Mouse (Mus musculus) retina, postnatal 1 day (tissue): ENCODE measurements around the gene Mphosph6.

ENCODE experiments used
- DNase-seq: peaks from one replicate; pipeline ENCODE4 v3.0.0-alpha.2; 2012

Gene Mphosph6

DNA sequence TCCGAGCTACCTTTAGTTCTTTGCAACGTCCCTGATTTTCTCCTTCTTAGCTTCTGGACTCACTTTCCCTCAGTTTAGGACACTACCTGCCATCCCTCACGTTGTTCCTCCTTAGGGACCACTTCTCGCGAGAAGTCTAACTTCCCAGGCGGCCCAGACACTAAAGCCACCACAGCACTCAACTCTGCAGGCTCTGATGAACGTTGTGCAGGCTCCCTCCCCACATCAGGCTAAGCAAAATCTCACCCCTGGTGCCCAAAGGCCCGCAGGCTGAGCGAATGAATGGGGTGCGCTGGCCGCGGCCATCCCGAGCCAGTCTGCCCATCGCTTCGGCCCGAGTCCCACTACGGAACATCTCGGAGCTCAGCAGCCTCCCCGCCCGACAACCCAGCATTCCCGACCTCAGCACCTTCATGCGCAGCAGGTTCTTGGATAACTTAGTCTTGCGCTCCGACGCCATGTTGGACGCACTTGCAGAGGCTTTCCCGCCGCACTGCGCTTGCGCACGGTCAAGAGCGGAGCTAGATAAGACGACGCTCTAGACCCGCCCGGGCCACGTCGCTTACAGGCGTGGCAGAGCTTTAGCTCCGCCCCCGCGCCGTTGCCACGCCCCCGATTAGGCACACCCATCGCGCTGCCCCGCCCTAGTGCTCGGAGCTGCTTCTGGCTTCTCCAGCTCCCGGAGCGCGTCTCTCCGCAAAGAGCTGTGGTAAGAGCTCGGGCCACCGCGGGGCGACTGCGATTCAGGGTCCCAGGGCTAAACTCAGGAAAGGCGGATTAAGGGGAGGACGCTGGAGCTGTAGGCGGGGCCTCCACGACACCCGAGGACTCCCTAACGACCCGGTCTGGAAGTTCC lies at the start of gene Mphosph6:
Mphosph6 (minus strand) TSS at position 501 of the 856 bp plus-strand sequence.
- peak; percentile 99 for DNase-seq

DNA sequence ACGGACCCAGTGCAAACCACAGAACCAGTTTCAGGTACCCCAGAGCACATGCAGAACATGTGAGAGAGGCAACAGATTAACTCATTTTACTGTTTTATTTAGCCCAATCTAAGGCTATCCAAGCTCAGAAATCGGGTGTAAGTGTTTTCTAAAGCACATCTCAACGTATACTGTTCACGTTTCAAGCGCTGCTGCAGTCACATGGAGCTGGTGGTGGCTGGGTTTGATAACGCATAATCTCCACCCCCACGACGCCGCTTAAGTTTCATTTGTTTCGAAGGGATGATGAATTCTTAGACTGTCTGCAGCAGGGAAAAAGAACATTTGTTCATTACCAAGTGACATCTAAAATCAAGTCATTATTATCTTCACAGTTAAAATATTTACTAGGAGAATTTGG lies 48.7 kb upstream of the Mphosph6 start:
- DNase-seq, result no peak

DNA sequence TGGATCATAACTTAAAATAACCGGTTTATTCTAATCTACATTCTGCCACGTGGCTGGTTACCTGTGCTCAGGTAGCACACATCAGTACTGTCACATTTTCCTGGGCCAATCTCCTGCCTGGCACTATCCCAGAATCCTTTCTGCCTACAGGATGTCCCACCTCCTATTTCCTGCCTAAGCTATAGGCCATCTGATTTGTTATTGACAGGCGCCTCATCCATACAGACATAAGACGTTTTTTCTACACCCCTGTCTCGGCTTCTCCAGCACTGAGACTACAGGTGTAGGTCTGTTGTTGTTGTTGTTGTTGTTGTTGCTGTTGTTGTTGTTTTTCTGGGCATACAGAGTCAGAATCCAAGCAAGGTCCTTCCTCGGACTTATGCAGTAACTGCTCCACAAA lies 46.1 kb upstream of the Mphosph6 start:
- DNase-seq, result no peak

DNA sequence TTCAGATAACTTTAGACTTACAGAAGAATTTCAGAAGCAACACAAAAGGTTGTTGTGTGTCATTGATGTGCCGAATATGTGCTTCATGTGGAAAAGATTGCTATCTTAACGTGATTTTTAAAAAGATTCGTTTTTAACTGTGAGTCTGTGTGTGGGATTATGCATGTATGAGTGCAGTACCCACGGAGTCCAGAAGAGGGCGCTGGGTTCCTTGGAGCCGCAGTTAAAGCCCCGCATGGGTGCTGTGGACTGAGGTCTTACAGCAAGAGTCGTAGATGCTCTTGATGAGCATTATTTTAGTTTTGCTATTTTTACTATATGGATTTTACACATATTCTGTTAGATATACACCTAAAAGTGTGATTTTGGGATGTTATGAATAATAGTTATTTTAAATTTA lies 42.0 kb upstream of the Mphosph6 start:
- DNase-seq, result no peak

DNA sequence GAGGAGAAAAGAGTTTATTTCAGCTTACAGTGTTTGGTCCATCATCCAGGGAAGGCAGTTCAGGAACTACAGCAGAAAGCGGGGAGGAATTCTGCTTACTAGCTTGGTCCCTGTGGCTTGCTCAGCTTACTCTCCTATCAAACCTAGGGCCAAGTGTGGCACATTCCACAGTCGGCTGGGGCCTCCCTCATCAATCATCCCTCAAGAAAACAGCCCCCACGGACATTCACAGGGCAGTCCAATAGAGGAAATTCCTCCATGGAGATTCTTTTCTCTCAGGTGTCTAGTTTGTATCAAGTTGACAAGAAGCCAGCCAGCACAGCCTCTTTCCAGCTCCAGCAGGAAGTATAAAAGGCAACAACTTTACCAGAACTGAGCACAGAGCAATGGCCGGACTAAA lies 11.8 kb upstream of the Mphosph6 start:
- no peak for DNase-seq

DNA sequence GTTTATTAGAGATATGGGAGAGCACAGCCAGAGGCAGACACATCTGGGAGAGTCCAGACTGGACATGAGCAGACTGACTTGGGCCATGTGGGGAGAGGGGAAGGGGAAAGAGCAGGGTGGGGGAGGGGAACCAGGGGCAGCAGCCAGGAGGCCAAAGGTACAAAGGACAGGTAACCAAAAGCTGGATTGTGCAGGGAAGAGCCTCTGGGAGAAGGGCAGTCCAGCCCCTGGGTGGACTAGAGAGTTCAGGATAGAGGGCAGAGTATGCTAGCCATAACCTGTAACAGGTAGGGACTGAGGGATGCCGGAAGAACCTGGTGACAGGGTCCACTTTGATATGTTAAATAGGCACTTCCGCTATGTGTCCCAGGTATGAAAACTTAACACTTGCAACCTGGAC lies 8.9 kb upstream of the Mphosph6 start:
- no peak for DNase-seq

DNA sequence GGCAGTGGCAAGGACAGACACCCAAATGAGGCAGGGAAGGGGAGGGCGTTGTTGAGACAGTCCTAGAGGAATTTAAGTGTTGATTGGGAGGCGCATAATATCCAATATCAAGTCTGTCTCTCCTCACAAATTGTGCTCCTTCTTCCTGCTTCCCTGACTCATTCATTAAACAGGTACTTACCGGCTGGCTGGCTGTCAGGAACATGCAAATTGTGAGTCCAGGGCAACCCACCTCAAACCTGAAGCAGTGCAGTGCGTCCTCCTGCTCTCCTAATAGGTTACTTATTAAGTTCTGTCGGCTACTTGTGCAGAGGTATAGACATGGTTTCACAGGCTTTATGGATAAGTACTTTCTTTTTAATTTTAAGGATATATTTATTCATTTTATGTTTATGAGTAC lies 3.7 kb upstream of the Mphosph6 start:
- DNase-seq, result no peak

DNA sequence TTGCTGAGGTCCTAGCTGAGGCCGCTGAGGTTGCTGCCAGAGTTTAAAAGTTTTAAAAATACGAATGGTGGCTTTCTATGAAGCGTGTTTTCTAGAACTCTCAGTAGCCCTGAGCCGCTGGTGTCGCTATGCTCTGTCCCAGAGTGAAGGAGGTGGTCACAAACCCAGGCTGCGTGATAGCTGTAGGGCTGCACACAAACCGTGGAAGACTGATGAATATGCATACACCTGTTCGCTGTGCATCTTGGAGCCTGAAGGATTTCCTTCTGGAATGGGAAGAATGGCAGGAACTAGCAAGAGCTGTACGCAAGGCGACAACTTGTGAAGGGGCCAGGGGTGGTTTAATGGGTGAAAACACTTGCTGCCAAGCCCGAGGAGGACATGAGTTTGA lies 551 bp upstream of the Mphosph6 start:
- DNase-seq, result no peak

DNA sequence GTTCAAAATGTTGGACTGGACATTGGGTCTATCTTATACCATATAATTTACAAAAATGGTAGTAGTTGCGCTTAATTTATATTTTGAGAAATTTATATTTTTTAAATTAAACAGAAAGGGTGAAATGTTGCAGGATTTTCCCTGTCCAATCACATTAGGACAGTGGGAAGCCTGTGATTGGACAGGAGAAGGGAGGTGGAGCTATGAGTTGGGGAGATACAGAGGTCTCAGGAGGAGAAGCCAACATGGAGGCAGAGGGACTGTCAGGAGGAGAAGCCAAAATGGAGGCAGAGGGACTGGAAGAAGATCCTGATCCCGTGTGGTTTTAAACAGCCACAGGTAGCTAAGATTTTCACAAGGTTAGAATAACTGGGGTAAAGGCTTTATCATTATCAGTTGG lies 3.7 kb downstream of the Mphosph6 start:
- DNase-seq, result no peak

DNA sequence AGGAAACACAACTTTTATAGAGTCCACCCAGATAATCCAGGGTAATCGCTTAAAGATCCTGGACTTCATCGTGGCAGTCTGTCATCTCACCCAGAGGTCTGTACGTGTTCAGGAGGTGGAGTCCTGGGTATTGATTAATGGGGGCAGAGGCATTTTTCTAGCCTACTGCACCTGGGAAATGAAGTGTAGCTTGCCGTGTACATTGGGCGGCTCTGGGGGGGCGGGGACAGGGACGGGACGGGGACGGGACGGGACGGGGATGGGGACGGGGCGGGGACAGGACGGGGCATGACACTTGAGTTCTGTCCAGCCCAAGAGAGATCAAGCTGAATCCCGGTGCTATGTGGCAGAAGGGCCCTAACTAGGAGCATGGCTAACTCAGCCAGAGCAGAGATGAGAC lies 5.3 kb downstream of the Mphosph6 start:
- no peak for DNase-seq

DNA sequence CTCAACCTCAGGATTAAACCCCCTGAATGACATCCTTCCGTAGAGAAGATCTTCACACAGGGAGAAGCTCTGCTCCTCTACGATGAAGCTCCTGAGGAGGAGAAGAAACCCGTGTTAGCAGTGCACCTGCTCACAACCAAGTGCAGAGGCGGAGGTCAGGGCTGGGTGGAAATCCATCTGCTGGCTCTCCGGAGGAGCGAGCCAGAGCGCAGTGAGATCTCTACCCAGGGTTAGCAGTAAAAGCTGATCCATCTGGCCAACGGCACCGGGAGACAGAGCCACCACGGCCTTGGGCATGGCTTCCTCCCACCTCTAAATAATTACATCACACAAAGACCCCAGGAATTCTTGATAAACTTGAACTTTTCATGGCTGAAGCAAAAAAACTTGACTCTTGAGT lies 7.2 kb downstream of the Mphosph6 start:
- no peak for DNase-seq

DNA sequence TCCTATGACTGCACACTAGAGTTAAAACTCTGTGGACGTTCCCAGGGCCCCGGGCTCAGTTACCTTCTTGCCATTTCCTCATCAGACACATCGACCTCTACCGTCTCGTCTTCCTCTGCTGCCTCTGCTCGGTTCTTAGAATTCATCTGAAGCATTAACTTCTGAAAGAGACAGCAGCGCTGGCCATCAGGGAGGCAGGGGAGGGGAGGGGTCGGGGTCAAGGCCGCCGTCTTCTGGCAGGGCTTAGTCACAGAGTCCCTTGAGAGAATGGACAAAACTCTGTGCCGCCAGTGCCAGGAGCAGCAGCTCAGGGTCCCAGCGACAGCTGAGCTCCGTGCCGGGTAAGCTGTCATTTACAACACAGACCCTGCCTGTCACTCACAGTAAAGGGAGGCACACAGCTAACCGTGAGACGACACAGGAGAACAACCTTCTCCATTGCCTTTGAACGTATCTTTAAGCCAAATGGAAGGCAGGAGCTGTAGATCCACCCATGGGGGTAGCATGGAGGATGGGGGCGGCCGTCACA lies 9.1 kb downstream of the Mphosph6 start:
- peak; percentile 37 for DNase-seq

DNA sequence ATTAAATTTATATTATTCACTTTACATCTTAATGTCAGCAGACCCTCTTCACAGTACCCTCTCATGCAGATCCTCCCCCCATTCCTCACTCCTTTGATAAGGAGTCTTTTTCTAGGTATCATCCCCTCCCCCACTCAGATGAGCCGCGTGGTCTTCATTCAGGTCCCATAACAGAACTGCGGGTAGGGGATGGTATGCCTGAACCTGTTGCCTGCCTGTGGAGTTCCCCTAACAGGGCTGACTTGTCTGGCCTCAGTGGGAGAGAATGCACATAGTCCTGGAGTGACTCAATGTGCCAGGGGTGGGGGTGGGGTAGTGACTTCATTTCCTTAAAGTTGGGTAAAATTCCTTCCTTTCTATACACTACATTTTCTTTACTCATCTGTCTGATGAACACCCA lies 15.3 kb downstream of the Mphosph6 start:
- DNase-seq, result no peak

DNA sequence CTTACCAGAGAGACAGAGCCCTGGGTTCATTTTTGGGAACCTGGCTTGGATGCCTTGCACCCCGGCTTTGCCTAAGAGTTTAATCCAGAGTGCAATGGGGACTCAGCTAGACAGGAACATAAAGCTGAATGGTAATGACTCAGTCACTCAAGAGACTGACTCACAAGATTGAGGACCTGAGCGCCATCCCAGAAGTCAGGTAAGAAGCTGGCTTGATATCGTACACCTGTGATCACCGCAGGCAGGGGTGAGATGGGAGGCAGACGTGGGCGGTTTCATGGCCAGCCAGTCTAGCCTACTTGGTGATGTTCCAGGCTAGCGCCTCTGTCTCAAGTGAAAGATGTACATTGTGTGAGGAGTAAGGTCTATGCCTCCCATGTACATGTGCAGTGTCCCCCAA lies 18.7 kb downstream of the Mphosph6 start:
- no peak for DNase-seq

DNA sequence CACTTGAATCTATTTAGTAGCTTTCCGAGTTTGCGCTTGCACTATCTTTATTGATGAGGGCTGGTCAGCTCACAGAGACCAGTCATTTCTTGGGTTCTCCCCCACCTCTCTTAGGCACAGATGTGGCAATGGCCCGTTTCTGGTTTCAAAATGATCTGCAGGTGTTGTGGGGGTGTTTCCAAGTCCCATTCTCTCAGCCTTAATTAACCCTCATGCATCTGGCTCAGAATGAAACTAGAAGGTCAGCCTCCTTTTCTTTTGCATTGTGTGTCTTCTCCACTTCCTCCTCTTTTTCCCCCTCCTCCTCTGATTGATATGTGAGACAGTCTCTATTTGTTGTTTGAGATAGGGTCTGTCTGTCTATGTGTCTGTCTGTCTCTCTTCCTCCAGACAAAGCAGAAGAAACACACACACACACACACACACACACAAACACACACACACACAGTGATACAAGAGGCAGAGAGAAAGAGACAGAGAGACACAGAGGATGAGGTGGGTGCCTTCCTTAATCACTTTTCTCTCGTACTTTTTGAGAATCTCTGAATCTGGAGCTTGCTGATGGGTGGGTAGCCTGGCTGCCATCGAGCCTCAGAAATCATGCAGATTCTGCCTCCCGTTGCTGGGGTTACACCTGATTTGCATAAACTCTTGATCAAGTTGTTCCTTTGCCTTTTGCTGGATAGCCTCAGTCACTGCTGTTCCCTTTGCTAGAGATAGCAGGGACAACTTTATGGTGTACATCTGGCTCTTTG lies 20.2 kb downstream of the Mphosph6 start:
- DNase-seq, result no peak

DNA sequence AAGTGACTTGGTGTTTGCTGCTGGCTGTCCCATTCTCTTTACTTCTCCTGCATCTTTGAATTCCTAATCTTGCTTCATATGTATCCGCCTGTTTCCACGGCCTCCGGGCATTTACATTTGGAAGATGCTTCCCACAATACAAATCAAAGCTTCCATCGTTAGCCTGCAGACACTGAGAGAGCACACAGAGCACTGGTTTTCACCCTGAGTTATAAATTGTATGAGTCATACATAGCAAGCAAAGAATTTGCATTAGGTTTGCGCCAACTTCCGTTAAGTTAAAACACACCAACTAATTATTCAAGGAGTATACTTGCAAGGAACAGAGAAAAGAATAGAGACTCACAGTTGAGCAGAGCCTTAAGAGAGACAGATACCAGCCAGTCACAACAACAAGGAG lies 22.4 kb downstream of the Mphosph6 start:
- DNase-seq, result no peak

DNA sequence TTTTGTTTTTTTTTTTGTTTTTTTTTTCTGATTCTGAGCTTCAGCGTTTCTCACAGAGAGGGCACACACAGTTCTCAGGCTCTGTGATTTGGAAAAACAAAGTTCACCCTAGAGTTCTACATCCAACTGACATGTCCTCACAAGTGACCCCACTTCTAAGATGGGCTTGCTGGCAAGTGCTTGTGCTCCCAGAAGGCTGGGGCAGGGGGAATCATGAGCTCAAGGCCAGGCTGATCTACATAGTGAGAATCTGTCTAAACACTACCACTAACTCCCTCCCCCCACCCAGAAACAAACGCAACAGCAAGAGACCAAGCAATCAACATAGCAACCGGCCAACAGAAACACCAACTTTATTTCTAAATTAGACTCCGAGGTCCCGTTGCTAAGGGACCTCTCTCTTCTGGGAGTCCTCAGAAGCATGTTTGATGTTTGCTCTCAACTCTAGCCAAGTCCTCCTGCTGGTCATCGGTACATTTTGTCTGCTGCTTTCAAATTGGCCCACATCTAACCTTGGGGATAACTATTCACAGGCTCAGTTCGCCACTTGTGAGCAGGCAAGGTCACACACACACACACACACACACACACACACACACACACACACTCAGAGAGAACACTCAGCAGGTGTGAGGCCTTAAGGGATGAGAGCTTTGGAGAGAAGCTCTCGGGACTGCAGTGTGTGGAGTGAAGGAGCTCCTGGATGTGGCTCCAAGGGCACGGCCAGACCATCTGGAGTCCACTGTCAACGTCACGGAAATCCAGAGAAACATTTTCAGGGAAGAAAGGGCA lies 23.0 kb downstream of the Mphosph6 start:
- DNase-seq, result no peak

DNA sequence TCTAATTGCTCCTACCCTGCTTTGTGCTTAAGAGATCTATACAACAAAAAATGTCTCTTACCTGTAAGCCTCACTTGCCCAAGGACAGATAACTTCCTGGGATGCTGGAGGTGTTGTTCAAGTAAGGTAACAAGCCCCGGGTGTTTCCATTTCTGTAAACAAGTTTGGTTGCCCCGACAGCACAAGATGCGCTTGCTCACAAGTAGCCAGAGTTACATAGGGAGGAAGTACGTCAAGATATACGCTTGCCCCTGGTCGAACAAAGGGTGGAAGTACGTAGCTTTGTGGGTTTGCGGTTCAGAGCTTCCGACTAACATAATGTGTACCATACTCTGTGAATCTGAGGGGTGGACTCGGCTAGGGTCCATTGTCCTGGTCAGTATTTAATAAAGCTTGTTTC lies 25.7 kb downstream of the Mphosph6 start:
- DNase-seq, result no peak

DNA sequence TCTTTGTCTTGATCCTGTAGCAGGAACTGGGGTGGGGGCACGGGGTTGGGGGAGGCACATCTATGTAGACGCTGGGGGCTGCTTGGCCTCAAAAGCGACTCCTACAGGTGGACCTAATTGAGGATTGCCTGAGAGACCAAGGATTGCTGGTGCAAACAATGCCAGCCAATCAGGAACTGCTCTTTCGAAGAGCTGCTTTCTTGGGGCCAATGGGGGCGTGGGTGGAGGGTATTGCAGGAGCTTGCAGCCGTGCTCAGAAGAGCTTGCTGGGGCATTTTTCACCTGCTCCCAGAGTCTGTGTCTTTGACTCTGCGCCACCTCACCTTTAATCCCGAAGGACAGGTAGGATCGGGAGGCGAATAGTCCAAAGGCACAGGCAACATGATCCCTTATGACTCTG lies 26.1 kb downstream of the Mphosph6 start:
- no peak for DNase-seq

DNA sequence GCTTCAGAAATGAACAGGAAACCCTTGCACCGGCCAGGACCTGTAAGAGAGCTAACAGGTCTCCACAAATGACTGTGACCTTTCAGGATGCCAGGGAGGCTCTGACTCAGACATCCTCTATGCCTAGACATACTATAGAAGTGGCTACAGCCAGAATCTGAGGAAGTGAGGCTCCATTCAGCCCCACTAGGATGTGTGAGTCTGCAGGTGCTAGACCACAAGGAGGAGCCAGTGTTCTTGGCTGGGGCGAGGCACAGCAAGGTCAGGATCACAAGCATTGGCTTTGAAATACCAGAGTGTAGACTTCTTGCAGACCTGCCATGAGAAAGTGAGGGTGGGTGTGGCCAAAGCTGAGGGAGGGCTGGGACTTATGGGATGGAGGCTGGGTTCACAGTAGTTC lies 29.1 kb downstream of the Mphosph6 start:
- DNase-seq, result peak; percentile 32

DNA sequence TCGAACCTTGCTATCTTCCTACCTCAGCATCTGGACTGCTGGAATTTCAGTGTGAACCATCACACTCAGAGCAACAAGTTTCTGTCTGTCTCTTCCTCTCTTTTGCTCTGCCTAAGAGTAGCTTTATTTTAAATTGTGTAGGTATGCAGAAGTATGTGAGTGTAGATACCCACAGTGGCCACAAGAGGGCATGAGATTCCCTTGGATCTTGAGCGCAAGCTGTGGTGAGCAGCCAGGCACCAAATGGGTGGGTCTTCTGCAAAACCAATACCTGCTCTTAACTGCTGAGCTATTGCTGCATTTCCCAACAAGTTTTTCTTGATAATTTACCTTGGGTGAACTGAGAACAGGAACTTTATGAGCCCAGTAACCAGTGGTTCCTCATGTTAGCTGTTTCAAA lies 29.6 kb downstream of the Mphosph6 start:
- DNase-seq, result peak; percentile 53

DNA sequence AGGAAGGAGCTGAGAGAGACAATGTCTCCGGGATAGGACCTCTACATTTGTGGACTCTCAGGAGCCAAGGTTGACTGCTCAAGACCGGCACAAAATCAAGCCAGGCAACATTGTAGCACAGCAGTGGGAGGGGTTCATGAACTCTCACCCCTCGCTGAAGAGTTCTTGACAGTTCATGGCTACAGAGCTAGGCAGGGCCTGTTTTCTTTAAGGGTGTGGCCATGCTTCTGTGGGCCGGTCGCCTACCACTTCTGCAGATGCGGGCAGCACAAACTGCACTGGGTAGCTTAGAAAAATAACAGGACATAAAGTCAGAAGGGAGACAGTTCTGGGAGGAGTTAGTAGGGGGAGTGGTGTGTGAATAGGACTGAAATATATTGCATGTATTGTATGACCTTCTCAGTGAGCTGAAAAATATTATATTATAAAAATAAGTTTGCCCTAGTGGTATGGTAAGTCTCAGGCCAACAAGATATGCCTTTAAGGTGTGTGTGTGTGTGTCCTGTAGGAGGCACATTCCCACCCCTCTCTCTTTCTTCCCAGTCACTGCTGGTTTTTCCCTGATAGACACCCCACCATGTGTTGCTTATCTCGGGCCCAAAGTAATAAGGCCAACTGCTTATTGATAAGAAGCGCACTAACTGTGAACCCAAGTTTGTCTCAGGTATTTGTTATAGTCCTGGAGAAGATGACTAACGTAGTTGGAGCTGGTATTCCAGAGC lies 30.5 kb downstream of the Mphosph6 start:
- DNase-seq, result no peak

DNA sequence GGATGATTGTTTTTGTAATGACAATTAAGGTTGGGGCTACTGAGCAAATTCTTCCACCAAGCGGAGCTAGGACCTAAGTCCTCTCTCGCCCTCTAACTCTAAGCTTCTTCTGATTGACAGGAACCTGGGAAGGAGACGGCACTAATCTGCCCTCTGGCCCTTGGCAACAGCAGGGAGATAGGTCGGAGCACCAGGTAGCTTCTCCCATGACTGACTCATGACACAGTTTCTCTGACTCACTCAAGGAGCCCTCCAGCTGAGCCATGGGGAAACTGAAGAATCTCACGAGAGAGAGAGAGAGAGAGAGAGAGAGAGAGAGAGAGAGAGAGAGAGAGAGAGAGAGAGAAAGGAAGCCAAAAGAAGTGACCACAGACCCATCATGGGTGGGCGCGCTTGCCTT lies 32.8 kb downstream of the Mphosph6 start:
- peak; percentile 34 for DNase-seq
